Mouse (Mus musculus) embryonic facial prominence, embryonic 10.5 days (tissue): Measurements from ENCODE around the gene Sgip1. TPM values are rescaled to one million over a fixed set of nuclear protein-coding genes. Genes with fewer than 3 reads are reported as not detected.

Experiments
- DNase-seq: peaks from one replicate; pipeline ENCODE4 v3.0.0-alpha.2; 2017; ENCODE audit warnings: low spot score
- H3K27ac ChIP-seq: fragments of 300-500 bp; sonication (generic); replicated peaks from 2 replicates; pipeline ENCODE4 v1.5.1; 2016; ENCODE audit warnings: mild to moderate bottlenecking
- H3K27me3 ChIP-seq: fragments of 300-500 bp; sonication (generic); replicated peaks from 2 replicates; pipeline ENCODE4 v1.6.1; 2016; ENCODE audit warnings: low read depth, mild to moderate bottlenecking; ENCODE audit not compliant: poor library complexity, severe bottlenecking
- H3K36me3 ChIP-seq: fragments of 300-500 bp; sonication (generic); replicated peaks from 2 replicates; pipeline ENCODE4 v1.6.1; 2016; ENCODE audit warnings: mild to moderate bottlenecking, moderate library complexity
- H3K4me1 ChIP-seq: fragments of 300-500 bp; sonication (generic); 2 replicates; pipeline ENCODE4 v1.6.1; 2016
- H3K4me3 ChIP-seq: fragments of 300-500 bp; sonication (generic); 2 replicates; pipeline ENCODE4 v1.5.1; 2016; ENCODE audit warnings: mild to moderate bottlenecking, moderate library complexity
- H3K9me3 ChIP-seq: fragments of 300-500 bp; sonication (generic); 2 replicates; pipeline ENCODE4 v1.6.1; 2016; ENCODE audit warnings: mild to moderate bottlenecking
- WGBS: fragments of 180-500 bp; shearing (Covaris S2); methylation state at CpG from one replicate; pipeline ENCODE4 v1.1.7; 2016; 5-methylcytosine and 5-hydroxymethylcytosine counted together
- polyA plus RNA-seq: library from polyadenylated mRNA; unstranded; fragments of >200 nt; fragmentation: Nextera tagmentation; extraction: Ambion mirVana; gene quantifications from 2 replicates; pipeline ENCODE4 v1.2.1, GENCODE M21; 2016

The Sgip1 gene
- polyA plus RNA-seq, 1 experiment from 2014 or later, result 10.9 TPM

DNA sequence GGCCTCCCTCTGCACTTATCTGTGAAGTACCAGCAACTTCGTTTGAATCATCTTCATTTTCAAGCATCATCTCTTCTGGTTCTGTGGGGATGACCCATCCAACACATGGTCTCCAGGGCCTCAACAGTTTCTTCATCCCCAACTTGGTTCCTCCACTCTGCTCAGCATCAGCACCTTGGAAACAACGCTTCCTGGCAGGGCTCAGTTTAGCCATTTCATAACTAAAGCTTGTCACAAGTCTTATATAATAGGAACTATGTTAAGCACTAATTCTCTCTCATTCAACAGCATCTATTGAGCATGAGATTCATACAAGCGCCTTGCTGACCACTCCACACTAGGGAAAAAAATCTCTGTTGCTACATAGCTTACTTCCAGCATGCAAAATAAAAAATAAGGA, 199.2 kb downstream of the Sgip1 start:
- H3K27me3 ChIP-seq, result no peaks in the 10 kb centered on the region
- H3K9me3 ChIP-seq, result no peaks in the 10 kb centered on the region
- no peaks in the 10 kb centered on the region for H3K4me1 ChIP-seq
- no peak for DNase-seq
- H3K4me3 ChIP-seq, result no peak overlapping the region
- WGBS, result 77% methylated on average over 3 of the region's 3 CpGs
- no peak overlapping the region for H3K27ac ChIP-seq
- no peaks in the 10 kb centered on the region for H3K36me3 ChIP-seq

DNA sequence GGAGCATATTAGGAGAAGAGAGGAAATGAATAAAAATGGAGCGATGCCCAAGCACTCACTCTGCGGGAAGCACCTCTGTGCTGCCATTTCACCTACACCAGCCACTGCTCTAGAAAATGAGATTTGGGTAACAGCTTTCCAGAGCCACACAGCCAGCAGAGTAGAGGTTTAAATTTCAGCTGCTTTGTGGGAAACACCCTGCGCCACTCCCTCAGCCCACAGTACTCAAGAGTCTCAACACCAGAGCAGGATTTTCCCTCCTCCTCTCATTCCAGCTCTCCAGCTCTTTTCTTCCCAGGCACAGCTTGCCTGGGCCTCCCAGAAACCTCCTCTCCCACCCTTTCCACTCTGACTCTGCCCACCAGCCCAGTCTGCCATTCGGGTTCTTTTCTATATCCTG, 199.6 kb downstream of the Sgip1 start:
- DNase-seq, result no peak
- H3K4me1 ChIP-seq, result no peaks in the 10 kb centered on the region
- no peaks in the 10 kb centered on the region for H3K9me3 ChIP-seq
- no peaks in the 10 kb centered on the region for H3K27me3 ChIP-seq
- H3K36me3 ChIP-seq, result no peaks in the 10 kb centered on the region
- H3K4me3 ChIP-seq, result no peak overlapping the region
- H3K27ac ChIP-seq, result no peak overlapping the region
- WGBS, result 91% methylated on average over 4 of the region's 4 CpGs

DNA sequence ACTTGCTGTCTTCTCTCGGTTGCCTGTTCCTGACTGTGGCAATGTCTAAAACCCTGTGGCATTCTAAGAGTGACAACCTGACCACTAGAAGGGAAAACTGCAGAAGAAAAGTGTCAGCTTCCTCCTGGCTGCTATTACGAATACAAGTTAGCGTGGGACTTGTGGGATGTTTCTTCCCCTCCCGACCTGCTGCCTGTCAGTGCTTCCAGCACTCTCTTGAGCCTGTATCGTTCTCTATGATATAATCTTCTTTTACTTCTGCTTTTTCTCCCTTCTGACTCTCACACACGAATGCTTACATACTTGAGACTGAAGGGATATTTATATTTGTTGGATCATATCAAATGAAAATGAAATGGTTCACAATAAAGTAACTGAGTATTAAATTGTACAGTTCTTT, 203.2 kb downstream of the Sgip1 start:
- H3K4me3 ChIP-seq, result no peak overlapping the region
- no peaks in the 10 kb centered on the region for H3K9me3 ChIP-seq
- DNase-seq, result no peak
- no peaks in the 10 kb centered on the region for H3K36me3 ChIP-seq
- H3K4me1 ChIP-seq, result no peaks in the 10 kb centered on the region
- no peak overlapping the region for H3K27ac ChIP-seq
- 79% methylated on average over 6 of the region's 6 CpGs for WGBS
- no peaks in the 10 kb centered on the region for H3K27me3 ChIP-seq

DNA sequence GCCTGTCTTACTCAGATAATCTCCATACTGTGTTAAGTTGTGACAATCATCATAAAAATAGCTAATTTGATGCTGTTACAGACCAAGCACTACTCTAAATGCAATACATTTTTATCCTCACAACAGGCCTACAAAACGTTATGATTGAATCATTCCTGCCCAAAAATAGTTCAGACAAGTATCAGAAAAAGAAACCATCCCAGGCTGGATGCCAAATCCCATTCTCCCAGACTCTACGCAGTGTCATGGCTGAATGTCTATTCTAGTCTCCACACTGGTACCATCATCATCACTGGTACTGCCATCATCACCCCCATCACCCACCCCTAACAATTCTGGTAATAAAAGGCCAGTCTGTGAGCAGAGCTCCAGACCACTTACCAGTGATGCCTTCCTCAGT, 211.4 kb downstream of the Sgip1 start:
- DNase-seq, result no peak
- no peak overlapping the region for H3K4me3 ChIP-seq
- 77% methylated on average over 2 of the region's 2 CpGs for WGBS
- H3K27me3 ChIP-seq, result no peaks in the 10 kb centered on the region
- H3K36me3 ChIP-seq, result no peaks in the 10 kb centered on the region
- H3K4me1 ChIP-seq, result no peaks in the 10 kb centered on the region
- H3K27ac ChIP-seq, result no peak overlapping the region
- no peaks in the 10 kb centered on the region for H3K9me3 ChIP-seq

DNA sequence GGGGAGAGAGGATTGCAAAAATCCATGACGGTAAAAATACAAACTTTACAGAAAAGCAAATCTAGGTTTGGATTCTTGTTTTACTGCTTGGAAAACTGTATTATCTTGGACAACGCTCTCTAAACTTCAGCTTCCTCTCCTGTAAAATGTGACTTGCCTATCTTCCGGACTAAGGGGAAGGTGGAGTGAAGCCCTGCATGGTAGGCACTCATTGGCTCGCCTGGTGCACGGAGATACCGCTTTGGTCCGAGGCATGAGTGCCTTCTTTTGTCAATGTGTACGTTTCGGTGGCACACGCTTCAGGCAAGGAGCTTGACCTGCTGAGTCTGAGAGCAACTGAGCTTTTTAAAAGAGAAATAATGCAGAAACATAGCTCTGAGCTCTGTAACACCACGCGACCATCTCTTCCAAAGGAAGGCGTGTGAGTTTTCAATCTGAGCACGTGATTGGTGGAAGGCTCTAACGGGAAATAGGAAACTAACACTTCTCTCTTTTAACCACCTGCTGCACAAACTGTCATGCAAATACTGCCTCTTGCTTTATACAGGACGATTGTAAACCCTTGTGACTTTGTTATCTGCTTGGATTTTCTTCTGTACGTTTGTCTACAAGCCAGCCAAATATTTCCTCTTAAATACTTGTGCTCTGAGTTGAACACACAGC, 214.3 kb downstream of the Sgip1 start:
- no peaks in the 10 kb centered on the region for H3K36me3 ChIP-seq
- WGBS, result 77% methylated on average over 17 of the region's 17 CpGs
- H3K4me1 ChIP-seq, result no peaks in the 10 kb centered on the region
- H3K4me3 ChIP-seq, result no peak overlapping the region
- DNase-seq, result no peak
- no peak overlapping the region for H3K27ac ChIP-seq
- H3K27me3 ChIP-seq, result no peaks in the 10 kb centered on the region
- H3K9me3 ChIP-seq, result no peaks in the 10 kb centered on the region

DNA sequence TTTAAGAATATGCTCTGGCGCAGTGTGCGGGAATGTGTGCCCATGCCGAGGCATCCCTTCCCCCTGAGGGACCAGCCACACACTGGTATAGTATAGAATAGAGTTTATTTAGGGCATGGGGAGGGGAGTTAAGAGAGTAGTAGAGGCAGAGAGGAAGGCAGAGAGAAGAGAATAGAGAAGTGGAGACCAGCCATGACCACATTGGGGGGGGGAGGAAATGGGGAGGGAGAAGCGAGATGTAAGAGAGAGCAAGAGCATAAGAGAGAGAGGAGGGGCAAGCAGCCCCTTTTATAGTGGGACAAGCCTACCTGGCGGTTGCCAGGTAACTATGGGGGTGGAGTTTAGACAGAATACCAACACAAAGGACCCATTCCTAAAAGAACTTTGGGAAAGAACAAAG, 218.3 kb downstream of the Sgip1 start:
- H3K4me3 ChIP-seq, result no peak overlapping the region
- 84% methylated on average over 5 of the region's 5 CpGs for WGBS
- H3K27ac ChIP-seq, result no peak overlapping the region
- DNase-seq, result no peak
- H3K9me3 ChIP-seq, result no peaks in the 10 kb centered on the region
- no peaks in the 10 kb centered on the region for H3K27me3 ChIP-seq
- H3K4me1 ChIP-seq, result no peaks in the 10 kb centered on the region
- H3K36me3 ChIP-seq, result no peaks in the 10 kb centered on the region

DNA sequence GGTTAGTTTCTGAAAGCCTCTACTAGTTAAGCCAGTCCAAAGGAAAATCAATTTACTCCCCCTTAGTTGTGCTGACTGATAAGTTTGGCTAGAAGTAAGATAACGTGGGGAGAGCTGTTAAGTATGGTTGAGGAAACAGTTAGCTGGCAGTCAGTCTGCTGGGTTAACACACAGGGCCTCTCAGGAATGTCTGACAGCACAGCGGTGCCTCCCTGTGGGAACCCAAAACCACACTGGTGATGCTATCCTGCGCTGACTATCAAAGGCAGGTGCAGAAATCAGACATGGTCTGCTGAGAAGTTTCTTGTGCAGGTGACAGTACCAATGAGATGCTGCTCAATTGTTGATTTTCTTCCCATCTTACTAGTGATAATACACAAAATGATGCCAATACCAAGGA, 223.1 kb downstream of the Sgip1 start:
- Histone ChIP-seq H3K36me3 (no peaks in the 10 kb centered on the region), H3K27me3 (no peaks in the 10 kb centered on the region), H3K4me3 (no peak overlapping the region), H3K9me3 (no peaks in the 10 kb centered on the region), H3K4me1 (no peaks in the 10 kb centered on the region), H3K27ac (no peak overlapping the region)
- DNase-seq, result no peak
- WGBS, result 74% methylated on average over 3 of the region's 3 CpGs

DNA sequence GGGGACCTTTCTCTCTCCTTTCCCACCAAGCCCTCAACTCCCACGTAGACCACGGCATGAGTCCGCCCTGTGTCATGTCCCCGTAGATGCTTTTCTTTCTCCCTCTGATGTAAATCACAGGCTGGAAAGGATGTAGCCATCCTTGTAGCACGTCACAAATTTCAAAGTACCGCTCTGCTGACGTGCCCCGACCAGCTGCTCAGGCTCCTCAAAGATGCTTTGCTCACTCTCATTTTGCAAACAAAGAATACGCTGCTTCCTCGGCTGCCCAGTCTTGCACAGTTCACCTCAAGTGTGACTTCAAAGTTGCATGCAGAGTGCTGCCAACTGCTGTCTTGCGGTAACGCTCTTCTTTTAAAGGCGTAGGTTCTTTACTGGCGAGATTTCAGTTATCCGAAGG, 226.7 kb downstream of the Sgip1 start:
- H3K4me3 ChIP-seq, result no peak overlapping the region
- no peaks in the 10 kb centered on the region for H3K36me3 ChIP-seq
- H3K4me1 ChIP-seq, result no peaks in the 10 kb centered on the region
- H3K27ac ChIP-seq, result no peak overlapping the region
- WGBS, result 91% methylated on average over 15 of the region's 15 CpGs
- DNase-seq, result no peak
- H3K27me3 ChIP-seq, result no peaks in the 10 kb centered on the region; the same call in 1 of the 2 replicates
- no peaks in the 10 kb centered on the region for H3K9me3 ChIP-seq

DNA sequence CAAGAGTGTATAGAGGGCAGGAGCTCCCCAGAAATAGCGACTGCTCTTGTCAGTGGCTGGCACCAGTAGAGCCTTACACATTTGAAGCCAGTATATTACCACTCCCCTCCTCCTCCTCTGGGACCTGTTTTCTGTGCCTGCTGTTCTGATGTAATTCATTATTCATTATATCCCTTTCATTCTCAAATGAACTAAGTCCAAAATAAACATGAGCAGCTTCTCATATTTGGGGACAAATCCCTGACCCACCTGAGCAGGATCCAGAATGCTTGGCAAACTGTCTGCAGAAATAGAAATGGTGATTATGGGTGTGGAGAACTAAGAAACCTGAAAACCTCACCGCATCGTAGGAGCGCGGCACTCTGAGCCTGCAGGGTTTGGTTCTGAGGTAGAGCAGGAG, 228.5 kb downstream of the Sgip1 start:
- Histone ChIP-seq H3K27me3 (peaks cover 5% of the 10 kb centered on the region; the same call in 1 of the 2 replicates), H3K4me1 (peaks cover 8% of the 10 kb centered on the region; the same call in 1 of the 2 replicates), H3K9me3 (no peaks in the 10 kb centered on the region), H3K4me3 (no peak overlapping the region), H3K27ac (no peak overlapping the region), H3K36me3 (no peaks in the 10 kb centered on the region)
- WGBS, result 93% methylated on average over 5 of the region's 5 CpGs
- DNase-seq, result no peak

DNA sequence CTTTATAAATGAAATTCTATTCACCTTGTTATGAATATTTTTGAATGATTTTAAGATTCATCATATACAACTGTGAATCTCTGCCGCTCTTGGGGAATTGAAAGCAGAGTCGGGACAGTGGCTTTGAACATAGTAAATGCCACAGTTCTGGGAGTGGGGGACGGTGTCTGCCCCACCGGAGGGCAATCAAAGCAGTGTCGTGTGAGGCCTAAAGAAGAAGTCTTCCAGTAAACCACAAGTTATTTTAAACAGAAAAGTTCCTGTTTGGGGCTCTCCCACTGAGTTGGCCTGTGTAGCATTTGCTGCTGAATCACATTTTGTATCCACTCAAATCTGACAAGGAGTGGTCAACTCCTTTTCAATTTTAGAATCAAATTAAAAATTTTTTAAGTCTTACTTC, 230.1 kb downstream of the Sgip1 start:
- WGBS, result 79% methylated on average over 5 of the region's 5 CpGs

DNA sequence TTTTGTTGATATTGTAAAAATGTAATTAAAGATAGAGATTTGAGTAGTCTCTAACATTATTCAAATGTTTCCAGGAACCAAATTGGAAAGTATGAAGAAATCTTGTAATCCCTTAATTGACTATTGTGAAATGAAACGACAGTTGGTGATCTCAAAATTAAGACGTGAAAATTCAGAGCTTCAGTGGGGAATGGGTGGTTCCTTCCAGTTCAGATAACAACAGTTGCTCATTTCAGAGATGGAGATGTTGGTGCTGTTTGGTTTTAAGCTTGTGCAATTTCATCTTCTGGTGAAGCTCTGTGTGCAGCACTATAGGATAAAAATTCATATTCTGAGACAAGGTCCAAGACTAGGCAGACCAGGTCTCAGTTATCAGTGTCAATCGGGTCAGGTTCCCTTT, 231.0 kb downstream of the Sgip1 start:
- Histone ChIP-seq H3K4me1 (peaks cover 21% of the 10 kb centered on the region), H3K27ac (no peak overlapping the region), H3K36me3 (no peaks in the 10 kb centered on the region), H3K4me3 (no peak overlapping the region), H3K27me3 (peaks cover 14% of the 10 kb centered on the region; the same call in 1 of the 2 replicates), H3K9me3 (no peaks in the 10 kb centered on the region)
- no peak for DNase-seq
- 77% methylated on average over 3 of the region's 3 CpGs for WGBS

More for the DNA sequence above, 230.1 kb downstream of the Sgip1 start:
- DNase-seq, result no peak
- Histone ChIP-seq H3K4me1 (peaks cover 13% of the 10 kb centered on the region), H3K9me3 (no peaks in the 10 kb centered on the region), H3K36me3 (no peaks in the 10 kb centered on the region), H3K4me3 (no peak overlapping the region), H3K27me3 (peaks cover 9% of the 10 kb centered on the region; the same call in 1 of the 2 replicates), H3K27ac (no peak overlapping the region)

DNA sequence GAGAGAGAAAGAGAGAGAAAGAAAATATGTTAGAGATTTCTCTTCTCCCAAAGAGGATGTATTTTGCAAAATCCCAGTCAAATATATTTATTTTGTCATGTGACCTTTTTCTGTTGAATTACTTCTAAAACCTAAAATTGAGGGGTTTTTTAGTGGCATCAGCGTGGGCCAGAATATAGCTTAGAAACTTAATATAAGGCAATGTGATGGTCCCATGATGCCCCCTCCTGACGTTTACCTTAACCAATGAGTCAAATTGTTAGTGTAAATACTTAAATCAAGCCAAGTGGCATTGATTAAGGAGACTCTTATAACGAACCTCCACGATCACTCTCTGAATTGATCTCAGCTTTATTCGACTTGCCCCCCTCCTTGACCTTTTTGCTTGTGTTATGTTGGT, 233.1 kb downstream of the Sgip1 start:
- Histone ChIP-seq H3K9me3 (no peaks in the 10 kb centered on the region), H3K4me1 (peaks cover 35% of the 10 kb centered on the region), H3K36me3 (no peaks in the 10 kb centered on the region), H3K27me3 (peaks cover 35% of the 10 kb centered on the region), H3K27ac (no peak overlapping the region), H3K4me3 (no peak overlapping the region)
- DNase-seq, result no peak
- 54% methylated on average over 5 of the region's 5 CpGs for WGBS

DNA sequence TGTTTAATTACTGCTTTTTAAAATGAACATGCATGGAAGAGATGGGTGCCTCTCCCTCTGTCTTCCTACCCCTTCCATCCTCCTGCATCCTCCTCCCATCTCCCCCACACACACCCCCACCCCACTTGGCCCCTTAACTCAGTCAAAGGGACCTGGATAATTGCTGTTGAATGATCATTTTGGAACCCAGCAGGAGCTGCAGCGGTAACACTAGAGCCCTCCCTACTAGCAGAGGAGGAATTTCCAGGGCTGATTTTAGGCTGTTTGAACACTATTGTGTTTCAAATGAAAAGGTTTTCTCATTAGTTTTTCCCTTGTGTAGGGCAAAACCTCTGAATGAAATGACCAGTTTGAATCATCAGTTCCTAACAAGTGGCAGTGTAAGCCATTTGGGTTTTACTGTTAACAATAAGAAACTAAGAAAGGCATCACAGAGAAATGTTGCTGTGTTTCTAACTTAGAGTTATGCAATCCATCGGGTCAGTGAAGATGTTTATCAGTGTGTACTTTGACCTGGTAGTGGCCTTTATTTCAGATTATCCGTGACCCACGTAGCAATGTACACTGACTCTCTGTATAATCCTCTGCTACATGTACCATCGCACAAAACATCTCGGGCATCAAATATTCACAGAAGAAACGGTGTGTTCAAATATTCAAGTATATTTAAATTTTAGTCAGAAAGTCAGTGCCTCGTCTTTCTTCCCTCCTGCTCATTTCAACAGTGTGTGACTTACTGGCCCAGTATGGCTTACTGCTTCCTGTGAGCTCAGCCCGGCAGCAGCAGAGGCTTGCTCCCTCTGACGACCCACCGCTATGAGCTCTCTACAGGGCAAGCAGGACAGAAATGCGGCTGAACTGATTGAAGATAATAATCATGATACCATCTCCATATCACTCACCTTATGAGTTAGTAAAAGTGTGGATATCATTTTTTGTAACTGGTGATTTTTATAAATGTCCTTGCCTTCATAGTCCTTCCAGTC, 235.5 kb downstream of the Sgip1 start:
- DNase-seq, result peak; percentile 29
- H3K27me3 ChIP-seq, result peaks cover 47% of the 10 kb centered on the region

More for the DNA sequence above, 235.5 kb downstream of the Sgip1 start:
- Histone ChIP-seq H3K9me3 (no peaks in the 10 kb centered on the region), H3K4me1 (peaks cover 40% of the 10 kb centered on the region), H3K27ac (no peak overlapping the region), H3K4me3 (no peak overlapping the region), H3K36me3 (no peaks in the 10 kb centered on the region)
- 25% methylated on average over 12 of the region's 12 CpGs for WGBS
